Mouse (Mus musculus): ENCODE results near the gene Gcnt1. TPM values are rescaled to one million over a fixed set of nuclear protein-coding genes. Genes with fewer than 3 reads are reported as not detected.

The Gcnt1 gene
- total RNA-seq (2014; rRNA removed; ENCODE audit: low replicate concordance): 4.3 and 9.9 TPM in 2 replicates
- 2.5 and 3.2 TPM in 2 replicates for polyA plus RNA-seq (2015; fragmentation: Nextera tagmentation; extraction: Ambion mirVana)

DNA sequence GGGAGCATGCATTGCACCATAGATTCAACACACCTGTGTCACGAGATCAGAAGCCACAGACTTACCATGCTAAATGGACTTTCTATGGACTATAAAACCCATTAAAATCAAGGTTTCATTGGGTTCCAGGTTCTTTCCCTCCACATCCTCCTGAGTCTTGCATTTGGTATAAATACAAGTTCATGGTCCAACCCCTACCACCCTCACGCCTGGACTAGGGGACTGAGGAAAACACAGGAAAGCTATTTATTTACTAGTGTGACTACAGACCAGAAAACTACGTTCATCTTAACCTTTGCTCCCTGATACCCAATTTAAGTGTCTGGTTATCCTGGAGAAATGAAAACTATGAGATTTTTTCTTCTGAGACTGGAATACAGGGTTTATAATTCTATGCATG, at the start of gene Gcnt1:
Gene Gcnt1, minus strand, starts transcription at position 144 of the 400 bp plus-strand sequence.
- no peaks in the 10 kb centered on the region for H3K36me3 ChIP-seq (replicated peaks; ENCODE audit: control insufficient read depth, insufficient read depth, low read length)
- H3K4me2 ChIP-seq (ENCODE audit: low read depth, low read length): no peak within 1 kb of the TSS
- no peak for ATAC-seq (ENCODE audit: insufficient read depth, low read depth)
- TF ChIP-seq EP300 (IDR thresholded peaks at IDR 0.05; ENCODE audit: low read depth) (no peak), CTCF (IDR thresholded peaks at IDR 0.05; ENCODE audit: low read depth) (no peak)
- H3K9ac ChIP-seq (replicated peaks; ENCODE audit: low read depth, low read length): no peak within 1 kb of the TSS
- H3K4me1 ChIP-seq (ENCODE audit: control insufficient read depth, insufficient read depth): no peaks in the 10 kb centered on the region
- no peak for DNase-seq (ENCODE audit: low spot score)
- H3K27ac ChIP-seq (ENCODE audit: low read depth): no peak within 1 kb of the TSS
- H3K4me3 ChIP-seq (ENCODE audit: low read depth, low read length): no peak within 1 kb of the TSS
- WGBS: 75% methylated on average over 3 of the region's 3 CpGs
- H3K27me3 ChIP-seq (ENCODE audit: control insufficient read depth, insufficient read depth, low read length): no peaks in the 10 kb centered on the region
- no peaks in the 10 kb centered on the region for H3K9me3 ChIP-seq (replicated peaks; ENCODE audit: control insufficient read depth, low read length)

DNA sequence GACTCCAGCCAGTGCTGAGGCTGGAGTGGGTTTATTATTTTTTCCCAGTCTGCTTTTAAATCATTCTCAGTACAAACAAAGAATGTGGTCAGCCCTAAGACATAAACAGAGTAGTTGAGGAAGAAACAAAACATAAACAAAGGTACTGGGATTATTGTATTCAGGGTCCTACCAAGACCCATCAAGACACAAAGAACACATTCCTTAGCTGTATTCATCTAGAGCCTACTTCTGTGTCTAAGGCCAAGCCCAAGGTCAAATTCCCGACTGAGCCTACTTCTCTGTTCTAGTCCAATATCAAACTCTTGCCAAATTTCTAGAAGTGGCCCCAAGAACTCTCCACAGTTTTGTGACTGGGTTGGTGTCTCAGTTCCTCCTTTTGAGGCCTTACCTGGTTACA, 45.2 kb upstream of the Gcnt1 start:
- ATAC-seq (ENCODE audit: insufficient read depth, low read depth): no peak
- WGBS: 68% methylated on average over 1 of the region's 1 CpGs
- TF ChIP-seq EP300 (IDR thresholded peaks at IDR 0.05; ENCODE audit: low read depth): no peak
- TF ChIP-seq CTCF (IDR thresholded peaks at IDR 0.05; ENCODE audit: low read depth): no peak

DNA sequence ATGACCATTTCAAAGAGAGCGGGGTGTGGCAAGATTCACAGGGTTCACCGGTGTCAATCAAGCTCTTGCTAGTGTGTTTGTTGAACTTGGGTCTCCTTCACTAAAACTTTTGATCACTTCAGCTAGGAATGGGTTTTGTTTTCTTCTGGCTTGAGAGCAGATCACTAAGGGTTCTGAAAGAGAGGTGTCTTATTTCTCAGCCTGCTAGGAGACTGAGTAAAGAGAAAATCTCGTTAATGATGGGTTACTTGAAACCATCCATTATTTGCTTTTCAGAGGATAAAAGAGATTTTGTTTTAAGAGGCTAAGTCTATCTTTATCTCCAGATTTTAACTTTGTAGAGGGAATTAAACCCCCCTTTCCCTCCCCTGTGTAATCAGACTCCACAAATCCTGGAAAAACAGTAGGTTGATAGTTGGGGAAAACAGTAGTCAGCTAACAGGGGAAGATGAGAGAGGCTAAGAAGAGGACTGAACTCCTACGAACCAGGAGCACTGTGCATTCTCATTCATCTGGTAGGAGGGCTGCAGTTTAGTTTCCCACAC, 40.3 kb upstream of the Gcnt1 start:
- ATAC-seq (ENCODE audit: insufficient read depth, low read depth): no peak
- Histone ChIP-seq H3K27ac (ENCODE audit: low read depth) (no peak overlapping the region), H3K9me3 (replicated peaks; ENCODE audit: control insufficient read depth, low read length) (no peaks in the 10 kb centered on the region), H3K4me1 (ENCODE audit: control insufficient read depth, insufficient read depth) (no peaks in the 10 kb centered on the region), H3K9ac (replicated peaks; ENCODE audit: low read depth, low read length) (no peak overlapping the region), H3K4me2 (ENCODE audit: low read depth, low read length) (no peak overlapping the region), H3K27me3 (ENCODE audit: control insufficient read depth, insufficient read depth, low read length) (no peaks in the 10 kb centered on the region), H3K36me3 (replicated peaks; ENCODE audit: control insufficient read depth, insufficient read depth, low read length) (no peaks in the 10 kb centered on the region), H3K4me3 (ENCODE audit: low read depth, low read length) (no peak overlapping the region)
- DNase-seq (ENCODE audit: low spot score): no peak
- 57% methylated on average over 4 of the region's 4 CpGs for WGBS
- TF ChIP-seq CTCF (IDR thresholded peaks at IDR 0.05; ENCODE audit: low read depth) (no peak), EP300 (IDR thresholded peaks at IDR 0.05; ENCODE audit: low read depth) (no peak)

More for the DNA sequence above, 45.2 kb upstream of the Gcnt1 start:
- no peaks in the 10 kb centered on the region for H3K9me3 ChIP-seq (replicated peaks; ENCODE audit: control insufficient read depth, low read length)
- no peaks in the 10 kb centered on the region for H3K36me3 ChIP-seq (replicated peaks; ENCODE audit: control insufficient read depth, insufficient read depth, low read length)
- no peak overlapping the region for H3K9ac ChIP-seq (replicated peaks; ENCODE audit: low read depth, low read length)
- no peak overlapping the region for H3K27ac ChIP-seq (ENCODE audit: low read depth)
- DNase-seq (ENCODE audit: low spot score): no peak
- no peaks in the 10 kb centered on the region for H3K4me1 ChIP-seq (ENCODE audit: control insufficient read depth, insufficient read depth)
- no peak overlapping the region for H3K4me3 ChIP-seq (ENCODE audit: low read depth, low read length)
- no peak overlapping the region for H3K4me2 ChIP-seq (ENCODE audit: low read depth, low read length)
- H3K27me3 ChIP-seq (ENCODE audit: control insufficient read depth, insufficient read depth, low read length): no peaks in the 10 kb centered on the region

DNA sequence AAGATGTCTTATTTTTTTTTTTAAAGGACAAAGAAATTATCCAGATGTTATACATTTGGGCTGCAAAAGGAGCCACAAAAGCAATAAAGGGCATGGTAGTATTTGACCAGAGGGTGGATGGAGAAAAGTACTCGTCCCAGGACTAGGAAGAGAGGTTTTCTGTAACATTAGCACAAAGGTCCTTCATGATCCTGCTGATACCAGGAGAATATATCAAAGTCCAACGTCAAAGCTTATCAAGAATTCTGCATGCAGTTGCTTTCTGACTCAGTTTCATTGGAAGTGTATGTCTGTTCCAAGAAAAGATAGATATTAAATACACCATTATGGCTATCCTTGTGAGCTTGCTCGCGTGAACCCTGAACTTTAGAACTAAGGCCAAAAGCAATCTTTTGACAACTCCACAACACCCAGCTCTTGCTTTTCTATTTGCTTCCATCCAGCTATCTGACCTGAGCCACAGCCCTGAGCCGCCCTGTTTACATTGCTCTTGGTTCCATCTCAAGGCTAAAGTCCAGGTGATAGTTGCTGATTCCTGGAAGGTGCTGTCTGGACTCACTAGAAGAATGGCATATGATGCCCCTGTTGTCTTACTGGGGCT, 37.9 kb upstream of the Gcnt1 start:
- TF ChIP-seq CTCF (IDR thresholded peaks at IDR 0.05; ENCODE audit: low read depth) (no peak), EP300 (IDR thresholded peaks at IDR 0.05; ENCODE audit: low read depth) (no peak)
- no peak overlapping the region for H3K27ac ChIP-seq (ENCODE audit: low read depth)

DNA sequence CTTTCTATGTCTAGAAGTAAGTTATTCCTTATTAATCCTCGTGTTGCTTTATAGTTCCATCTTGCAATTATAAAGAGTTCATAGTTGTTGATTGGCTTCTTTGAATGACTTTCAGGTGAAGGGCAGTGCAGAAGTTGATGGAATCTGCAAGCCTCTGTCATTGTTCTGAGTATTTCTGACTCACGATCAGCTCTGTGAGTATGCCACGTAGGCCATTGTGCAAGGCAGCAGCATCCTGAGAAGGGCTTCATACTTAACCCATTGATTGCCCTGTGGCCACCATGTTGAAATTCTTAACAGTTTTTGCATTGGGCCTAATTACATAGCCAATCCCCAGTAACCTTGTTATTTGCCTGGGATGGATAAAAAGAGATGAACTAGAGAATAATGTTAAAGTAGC, 36.7 kb upstream of the Gcnt1 start:
- H3K27ac ChIP-seq (ENCODE audit: low read depth): no peak overlapping the region
- H3K4me3 ChIP-seq (ENCODE audit: low read depth, low read length): no peak overlapping the region
- H3K4me2 ChIP-seq (ENCODE audit: low read depth, low read length): no peak overlapping the region
- TF ChIP-seq CTCF (IDR thresholded peaks at IDR 0.05; ENCODE audit: low read depth) (no peak), EP300 (IDR thresholded peaks at IDR 0.05; ENCODE audit: low read depth) (no peak)
- DNase-seq (ENCODE audit: low spot score) (no peak), ATAC-seq (ENCODE audit: insufficient read depth, low read depth) (no peak)
- WGBS: 44% methylated on average over 3 of the region's 3 CpGs
- no peak overlapping the region for H3K9ac ChIP-seq (replicated peaks; ENCODE audit: low read depth, low read length)
- H3K4me1 ChIP-seq (ENCODE audit: control insufficient read depth, insufficient read depth): no peaks in the 10 kb centered on the region
- no peaks in the 10 kb centered on the region for H3K36me3 ChIP-seq (replicated peaks; ENCODE audit: control insufficient read depth, insufficient read depth, low read length)
- no peaks in the 10 kb centered on the region for H3K27me3 ChIP-seq (ENCODE audit: control insufficient read depth, insufficient read depth, low read length)
- no peaks in the 10 kb centered on the region for H3K9me3 ChIP-seq (replicated peaks; ENCODE audit: control insufficient read depth, low read length)

More for the DNA sequence above, 37.9 kb upstream of the Gcnt1 start:
- Histone ChIP-seq H3K4me3 (ENCODE audit: low read depth, low read length) (no peak overlapping the region), H3K4me2 (ENCODE audit: low read depth, low read length) (no peak overlapping the region), H3K4me1 (ENCODE audit: control insufficient read depth, insufficient read depth) (no peaks in the 10 kb centered on the region), H3K27me3 (ENCODE audit: control insufficient read depth, insufficient read depth, low read length) (no peaks in the 10 kb centered on the region), H3K9me3 (replicated peaks; ENCODE audit: control insufficient read depth, low read length) (no peaks in the 10 kb centered on the region), H3K36me3 (replicated peaks; ENCODE audit: control insufficient read depth, insufficient read depth, low read length) (no peaks in the 10 kb centered on the region), H3K9ac (replicated peaks; ENCODE audit: low read depth, low read length) (no peak overlapping the region)
- ATAC-seq (ENCODE audit: insufficient read depth, low read depth): no peak
- WGBS: 75% methylated on average over 5 of the region's 5 CpGs
- DNase-seq (ENCODE audit: low spot score): no peak

DNA sequence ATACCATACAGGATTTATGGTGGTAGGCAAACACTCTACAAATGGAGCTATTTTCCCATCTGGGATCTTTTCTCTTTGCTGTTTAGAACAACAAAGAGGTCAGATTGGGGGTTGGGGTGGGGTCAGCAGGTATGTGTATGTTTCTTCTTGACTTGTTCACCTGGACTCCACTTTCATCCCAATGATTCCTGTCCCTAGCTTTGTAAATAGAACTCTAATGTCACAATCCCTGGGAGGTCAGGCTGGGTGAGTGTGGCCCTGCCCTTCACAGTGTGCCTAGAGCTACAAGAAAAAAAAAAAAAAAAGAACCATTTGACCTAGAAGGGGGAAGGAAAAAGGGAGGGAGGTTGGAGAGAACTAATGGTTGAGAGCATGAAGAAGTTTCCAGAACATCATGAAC, 35.9 kb upstream of the Gcnt1 start:
- H3K4me1 ChIP-seq (ENCODE audit: control insufficient read depth, insufficient read depth): no peaks in the 10 kb centered on the region
- H3K4me3 ChIP-seq (ENCODE audit: low read depth, low read length): no peak overlapping the region
- H3K9ac ChIP-seq (replicated peaks; ENCODE audit: low read depth, low read length): no peak overlapping the region
- TF ChIP-seq EP300 (IDR thresholded peaks at IDR 0.05; ENCODE audit: low read depth) (no peak), CTCF (IDR thresholded peaks at IDR 0.05; ENCODE audit: low read depth) (no peak)
- H3K27ac ChIP-seq (ENCODE audit: low read depth): no peak overlapping the region
- no peak overlapping the region for H3K4me2 ChIP-seq (ENCODE audit: low read depth, low read length)
- no peaks in the 10 kb centered on the region for H3K27me3 ChIP-seq (ENCODE audit: control insufficient read depth, insufficient read depth, low read length)
- no peaks in the 10 kb centered on the region for H3K36me3 ChIP-seq (replicated peaks; ENCODE audit: control insufficient read depth, insufficient read depth, low read length)
- DNase-seq (ENCODE audit: low spot score) (no peak), ATAC-seq (ENCODE audit: insufficient read depth, low read depth) (no peak)
- H3K9me3 ChIP-seq (replicated peaks; ENCODE audit: control insufficient read depth, low read length): no peaks in the 10 kb centered on the region

Measured in heart, postnatal 0 days (tissue).